Comparison of ENCODE assay signal across 13 mouse cellular contexts in the genomic region with DNA sequence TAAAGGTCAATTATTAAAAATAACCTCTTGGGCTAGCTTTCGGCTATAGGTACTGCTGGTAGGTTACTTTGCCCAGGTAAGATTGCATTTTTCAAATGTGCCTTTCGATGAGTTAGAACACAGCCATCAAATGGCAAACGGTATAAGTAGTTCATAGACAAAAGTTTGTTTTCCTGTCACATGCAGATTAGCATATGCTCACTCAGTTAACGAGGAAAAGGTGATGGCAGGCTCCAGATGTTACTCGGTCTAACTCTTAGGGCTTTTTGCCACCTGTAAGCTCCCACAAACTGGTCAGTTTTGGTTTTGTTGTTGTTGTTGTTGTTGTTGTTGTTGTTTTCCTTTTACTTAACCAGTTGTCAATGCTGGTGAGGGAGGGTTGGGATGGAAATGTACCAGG.
"Had no signal": no experiment of that assay in that cellular context is flagged by ENCODE, and none has a peak within 500 bp of the region (broad histone marks: within the 10 kb centered on the region; RNA-seq: fewer than 3 reads in every experiment).

No protein-coding gene starts in this region.

- H3K9me3 ChIP-seq: liver, embryonic 13.5 days; midbrain, embryonic 12.5 days; midbrain, embryonic 15.5 days had no signal

- H3K27ac ChIP-seq: kidney, postnatal 0 days; layer of hippocampus, adult 2 months; liver, embryonic 13.5 days; midbrain, embryonic 12.5 days; midbrain, embryonic 15.5 days; stomach, postnatal 0 days had no signal

- DNase-seq: kidney, adult 2 months; kidney, postnatal 25 days; layer of hippocampus, adult 9-11 months; liver, embryonic 13.5 days; lung, adult 2 months; lung, postnatal 14 days; lung, postnatal 4 days had no signal

- ATAC-seq: midbrain, embryonic 15.5 days had no signal

- H3K4me3 ChIP-seq: layer of hippocampus, adult 2 months; liver, embryonic 13.5 days; midbrain, embryonic 12.5 days; midbrain, embryonic 15.5 days; myocyte had no signal

- H3K27me3 ChIP-seq: liver, embryonic 13.5 days; midbrain, embryonic 12.5 days; midbrain, embryonic 15.5 days had no signal

- H3K4me2 ChIP-seq: liver, embryonic 13.5 days; midbrain, embryonic 12.5 days; midbrain, embryonic 15.5 days had no signal

- H3K9ac ChIP-seq: liver, embryonic 13.5 days; midbrain, embryonic 12.5 days; midbrain, embryonic 15.5 days had no signal

- H3K4me1 ChIP-seq: liver, embryonic 13.5 days; midbrain, embryonic 12.5 days; midbrain, embryonic 15.5 days had no signal
